Mouse (Mus musculus) mesoderm, embryonic 11.5 days (tissue): ENCODE measurements around the gene Zfp729b.

ENCODE experiments used
- DNase-seq: peaks from one replicate; pipeline ENCODE4 v3.0.0-alpha.2; 2012; ENCODE audit warnings: low read depth, low spot score

The Zfp729b gene

GRCm38 (mm10) chr13:67609066-67609876 is at the start of gene Zfp729b:
Gene Zfp729b (minus strand): TSS chr13:67609707.
- DNase-seq = peak; percentile 90

- DNase-seq = no peak
Observed at GRCm38 (mm10) chr13:67652496-67652895, 43.0 kb upstream of the Zfp729b start.

- peak; percentile 92 for DNase-seq
Observed at GRCm38 (mm10) chr13:67637294-67638007, 27.9 kb upstream of the Zfp729b start, which contains the start of the genes Gm49345 and Zfp729a. Gene Gm49345 (minus strand): TSS chr13:67637769. Gene Zfp729a (minus strand): TSS chr13:67637791.

- no peak for DNase-seq
Observed at GRCm38 (mm10) chr13:67610108-67610507, 601 bp upstream of the Zfp729b start.

- no peak for DNase-seq
Observed at GRCm38 (mm10) chr13:67572591-67573189, 36.8 kb downstream of the Zfp729b start.

- DNase-seq = no peak
Observed at GRCm38 (mm10) chr13:67553730-67554129, 55.8 kb downstream of the Zfp729b start, which contains the start of gene Zfp748. Gene Zfp748 (minus strand): TSS chr13:67553830.

- DNase-seq = peak; percentile 87
Observed at GRCm38 (mm10) chr13:67552505-67553346, 56.8 kb downstream of the Zfp729b start.

- no peak for DNase-seq
Observed at GRCm38 (mm10) chr13:67545941-67546340, 63.6 kb downstream of the Zfp729b start.
